Mouse (Mus musculus): Measurements from ENCODE around the gene Ovgp1.

The Ovgp1 gene

GRCm38 (mm10) chr3:106024135-106024534 lies 50.6 kb downstream of the Ovgp1 start:
- H3K27me3 ChIP-seq (ENCODE audit: control insufficient read depth, insufficient read depth, low read length, poor library complexity, severe bottlenecking) = no peaks in the 10 kb centered on the region
- DNase-seq (ENCODE audit: low read depth, low spot score) = no peak
- no peaks in the 10 kb centered on the region for H3K36me3 ChIP-seq (ENCODE audit: control insufficient read depth, insufficient read depth, low read length, poor library complexity, severe bottlenecking)

GRCm38 (mm10) chr3:106032781-106033180 lies 59.3 kb downstream of the Ovgp1 start, which contains the start of gene Chil5:
Gene Chil5 (minus strand): TSS chr3:106032814.
- H3K27me3 ChIP-seq (ENCODE audit: control insufficient read depth, insufficient read depth, low read length, poor library complexity, severe bottlenecking) = no peaks in the 10 kb centered on the region
- H3K36me3 ChIP-seq (ENCODE audit: control insufficient read depth, insufficient read depth, low read length, poor library complexity, severe bottlenecking) = no peaks in the 10 kb centered on the region
- no peak for DNase-seq (ENCODE audit: low read depth, low spot score)

Measured in splenic B cell, adult 2 months (primary cell).